Mouse (Mus musculus) stomach, adult 2 months (tissue): ENCODE measurements around the gene Pgp. TPM values are rescaled to one million over a fixed set of nuclear protein-coding genes. Genes with fewer than 3 reads are reported as not detected.

ENCODE experiments used
- polyA plus RNA-seq: library from polyadenylated mRNA; depleted of rRNA; stranded (reverse); fragments of >200 nt; gene quantifications from 2 replicates; pipeline ENCODE4 v1.2.3, GENCODE M21; 2012; rRNA removed

Pgp gene
- polyA plus RNA-seq: 31.9 and 71.4 TPM in 2 replicates

DNA sequence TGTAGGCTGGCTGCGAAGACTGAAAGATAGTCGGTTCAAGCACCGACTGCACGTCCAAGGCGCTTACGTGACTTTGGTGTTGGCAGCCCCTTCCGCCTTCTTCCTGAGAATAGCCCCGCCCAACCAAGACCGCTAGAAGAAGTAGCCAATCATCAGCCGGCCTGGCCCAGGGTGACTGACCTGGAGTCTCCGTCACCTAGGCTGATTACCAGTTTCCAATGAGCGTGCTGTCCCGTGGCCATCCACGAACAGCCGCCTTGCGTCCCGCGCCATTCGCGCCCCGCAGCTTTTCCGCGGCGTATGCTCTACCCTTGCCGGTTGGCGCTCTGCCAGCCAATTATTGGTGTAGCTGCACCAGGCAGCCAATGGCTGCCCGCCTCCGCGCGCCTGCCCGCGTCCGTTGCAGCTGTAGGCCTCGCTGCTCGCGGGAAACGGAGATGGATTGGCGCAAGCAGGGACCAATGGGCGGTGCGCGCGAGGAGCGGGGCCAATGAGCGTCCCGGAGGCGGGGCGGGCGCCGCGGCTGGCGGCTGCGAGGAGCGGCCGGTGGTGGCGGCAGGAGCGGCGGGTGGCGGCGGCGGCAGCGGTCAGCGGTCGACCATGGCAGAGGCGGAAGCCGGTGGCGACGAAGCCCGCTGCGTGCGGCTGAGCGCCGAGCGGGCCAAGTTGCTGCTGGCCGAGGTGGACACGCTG lies at the start of gene Pgp, which contains the start of gene E4f1:
Gene Pgp, plus strand, starts transcription at position 483 of the 693 bp plus-strand sequence.
Gene E4f1, minus strand, starts transcription at position 404 of the 693 bp plus-strand sequence.

DNA sequence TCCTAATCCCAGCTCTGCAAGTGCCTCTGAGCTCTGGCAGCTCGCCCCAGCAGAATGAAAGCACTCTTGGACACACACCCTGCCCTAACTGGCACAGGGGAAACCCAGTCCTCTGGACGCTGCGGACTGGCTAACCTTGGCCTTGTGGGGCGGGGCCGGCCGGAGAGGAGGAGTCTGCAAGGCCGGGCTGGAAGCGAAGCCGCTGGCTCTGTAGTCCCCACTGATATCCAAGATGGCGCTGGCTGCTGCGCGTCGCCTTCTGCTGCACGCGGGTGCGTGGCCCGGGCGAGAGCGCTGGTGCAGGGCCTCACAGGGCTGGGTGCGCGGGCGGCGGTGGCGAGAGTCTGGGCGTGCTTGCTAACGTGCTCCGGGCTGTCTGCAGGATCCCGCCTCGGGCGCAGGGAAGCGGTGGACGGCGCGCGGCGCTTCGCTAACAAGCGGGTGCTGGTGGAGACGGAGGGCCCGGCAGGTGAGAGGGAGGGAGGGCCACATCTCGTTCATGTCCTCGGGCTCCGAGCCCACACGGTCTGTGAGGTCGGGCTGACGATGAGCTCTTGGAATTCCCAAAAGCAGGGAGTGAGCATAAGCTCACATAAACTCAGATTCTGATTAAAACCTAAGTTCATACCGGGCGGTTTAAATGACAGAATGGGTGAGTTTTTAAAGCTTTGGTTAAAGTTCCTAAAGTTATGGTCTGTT lies 43.6 kb upstream of the Pgp start, which contains the start of gene Eci1:
Gene Eci1, plus strand, starts transcription at position 171 of the 699 bp plus-strand sequence.

DNA sequence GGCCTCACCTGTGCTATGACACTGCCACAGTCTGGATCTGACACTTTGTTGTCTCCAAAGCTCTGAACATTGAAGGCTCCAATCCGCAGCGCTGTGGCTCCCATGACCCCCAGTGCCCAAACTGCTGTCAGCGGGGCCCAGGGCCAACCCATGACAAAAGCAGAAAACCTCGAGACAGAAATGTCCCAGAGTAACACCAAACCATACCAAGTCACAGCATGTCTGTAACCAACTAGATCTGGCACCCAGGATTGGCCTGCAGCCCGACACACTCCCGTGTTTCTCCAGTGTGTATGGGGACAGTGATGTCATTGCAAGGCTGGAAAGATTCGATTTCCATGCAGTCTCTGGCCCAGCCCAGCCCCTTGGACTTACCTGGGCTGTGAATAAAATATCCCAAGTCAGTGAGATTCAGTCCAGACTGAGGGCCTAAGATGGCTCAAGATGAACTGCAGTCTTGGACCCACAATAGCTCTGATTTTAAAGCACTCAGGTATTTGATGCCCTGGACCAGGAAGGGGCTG lies 27.5 kb upstream of the Pgp start, which contains the start of gene Dnase1l2:
Gene Dnase1l2, minus strand, starts transcription at position 474 of the 524 bp plus-strand sequence.

DNA sequence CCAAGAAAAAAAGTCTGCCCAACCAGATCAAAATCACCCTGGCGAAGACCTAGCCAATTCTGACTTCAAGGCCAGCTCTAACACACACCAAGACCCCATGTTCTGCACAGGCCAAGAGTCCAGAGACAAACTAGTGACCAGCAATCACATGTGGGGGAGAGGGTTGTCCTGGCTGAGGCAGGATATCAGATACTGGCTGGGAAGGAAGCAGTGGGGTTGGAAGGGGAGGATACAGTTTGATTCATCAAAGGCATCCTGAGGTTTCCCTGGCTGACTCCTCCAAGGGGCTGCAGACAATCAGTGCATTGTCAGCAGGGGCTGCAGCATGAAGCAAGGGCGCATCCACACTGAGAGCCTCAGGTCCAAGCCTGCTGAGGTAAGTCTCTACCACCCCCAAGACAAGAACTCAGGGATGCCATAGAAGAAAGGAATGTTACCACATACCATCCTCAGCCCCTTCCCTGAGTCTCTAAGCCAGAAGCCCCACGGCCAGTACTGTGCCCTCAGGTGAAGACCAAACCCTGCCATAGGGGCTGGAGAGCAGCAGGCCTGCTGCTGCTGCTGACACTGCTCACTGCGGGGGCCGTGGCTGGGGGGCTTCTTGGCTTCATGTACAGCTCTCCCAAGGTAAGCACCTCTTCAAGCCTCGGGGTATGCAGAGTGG lies 3.6 kb downstream of the Pgp start, which contains the start of gene Bricd5:
Gene Bricd5, plus strand, starts transcription at position 273 of the 664 bp plus-strand sequence.

DNA sequence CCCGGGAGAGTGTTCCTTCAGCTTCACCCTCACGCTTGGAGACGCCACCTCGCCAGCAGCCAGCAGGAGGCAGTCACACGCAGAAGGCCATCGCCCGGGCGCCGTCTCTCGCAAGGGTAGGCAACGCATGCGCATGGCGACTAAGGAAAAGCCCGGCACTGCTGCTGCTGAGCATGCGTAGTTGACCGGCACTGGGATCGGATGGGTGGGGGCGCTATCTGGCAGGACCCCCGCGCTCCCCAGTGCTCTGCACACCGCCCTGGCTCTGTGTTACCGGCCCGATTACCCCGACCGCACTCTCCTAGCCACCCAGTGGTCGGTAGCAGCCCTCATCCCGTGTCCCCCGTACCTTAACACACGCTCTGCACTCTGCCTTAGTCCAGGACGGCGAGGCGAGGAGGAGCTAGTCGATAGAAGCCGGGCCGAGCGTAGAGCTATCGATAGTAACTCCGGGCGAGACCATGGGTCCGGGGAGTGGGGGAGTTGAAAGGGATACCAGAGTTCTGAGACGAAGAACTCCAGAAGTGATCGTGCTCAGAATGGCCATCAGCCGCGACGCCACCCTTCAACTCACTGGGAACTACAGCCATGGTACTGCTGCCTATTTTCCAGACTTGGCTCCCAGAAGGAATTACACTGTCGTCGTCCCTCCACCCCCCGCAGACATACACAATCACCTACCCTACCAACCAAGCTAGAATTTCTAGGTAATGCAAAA lies 8.6 kb downstream of the Pgp start, which contains the start of gene Mlst8:
Gene Mlst8, minus strand, starts transcription at position 416 of the 718 bp plus-strand sequence.

DNA sequence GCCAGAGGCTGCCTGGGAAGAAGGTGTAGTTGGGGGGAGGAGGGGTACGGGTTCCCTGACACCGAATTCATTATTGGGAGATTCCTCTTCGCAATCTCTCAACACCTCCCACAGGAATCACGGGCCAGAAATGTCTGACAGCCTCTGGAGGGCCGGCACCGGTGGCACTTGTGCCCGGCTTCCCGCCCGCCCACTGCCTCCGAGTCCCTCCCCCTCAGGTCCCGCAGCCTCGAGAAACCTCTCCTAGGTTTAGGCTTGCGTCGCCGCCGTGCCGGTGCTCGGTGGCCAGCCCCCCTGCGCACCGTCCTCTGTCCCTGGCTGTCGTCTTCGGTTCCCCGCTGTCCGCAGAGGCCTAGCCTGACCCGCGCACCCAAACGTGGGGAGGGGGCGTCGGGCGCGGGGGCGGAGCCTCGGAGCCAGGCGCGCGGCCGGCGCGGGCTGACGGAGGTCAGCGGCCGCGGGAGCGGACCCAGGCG lies 18.0 kb downstream of the Pgp start, which contains the start of gene Caskin1:
Gene Caskin1, plus strand, starts transcription at position 416 of the 476 bp plus-strand sequence.

Other genes starting within 250 kb of the Pgp start
- gene Tedc2, start 249.5 kb upstream of the Pgp start, polyA plus RNA-seq: 2.8 and 4.9 TPM in 2 replicates
- 2.5 and 3.2 TPM in 2 replicates for gene Ccnf, start 218.9 kb upstream of the Pgp start, polyA plus RNA-seq
- gene Abca17, start 119.3 kb upstream of the Pgp start, polyA plus RNA-seq: not detected in 2 replicates
- 21.6 and 28.9 TPM in 2 replicates for gene Abca3, start 118.4 kb upstream of the Pgp start, polyA plus RNA-seq
- 34.7 and 57.6 TPM in 2 replicates for gene Rnps1, start 55.8 kb upstream of the Pgp start, polyA plus RNA-seq
- gene Eci1, start 43.8 kb upstream of the Pgp start, polyA plus RNA-seq: 36.9 and 55.2 TPM in 2 replicates
- 14.8 and 19.5 TPM in 2 replicates for gene Dnase1l2, start 27.3 kb upstream of the Pgp start, polyA plus RNA-seq
- 36.0 and 36.4 TPM in 2 replicates for gene E4f1, start 79 bp upstream of the Pgp start, polyA plus RNA-seq
- 0.89 and 2.0 TPM in 2 replicates for gene Bricd5, start 3.5 kb downstream of the Pgp start, polyA plus RNA-seq
- 17.7 and 18.0 TPM in 2 replicates for gene Mlst8, start 8.7 kb downstream of the Pgp start, polyA plus RNA-seq
- gene Caskin1, start 18.2 kb downstream of the Pgp start, polyA plus RNA-seq: 0.31 and 0.43 TPM in 2 replicates
- 69.9 and 81.7 TPM in 2 replicates for gene Traf7, start 57.5 kb downstream of the Pgp start, polyA plus RNA-seq
- gene Rab26, start 63.8 kb downstream of the Pgp start, polyA plus RNA-seq: 0.52 and 0.64 TPM in 2 replicates
- 28.7 and 31.6 TPM in 2 replicates for gene Pkd1, start 79.4 kb downstream of the Pgp start, polyA plus RNA-seq
- gene Tsc2, start 162.2 kb downstream of the Pgp start, polyA plus RNA-seq: 76.4 and 92.7 TPM in 2 replicates
- gene Nthl1, start 162.3 kb downstream of the Pgp start, polyA plus RNA-seq: 4.2 and 7.1 TPM in 2 replicates
- 79.0 and 91.9 TPM in 2 replicates for gene Slc9a3r2, start 179.9 kb downstream of the Pgp start, polyA plus RNA-seq
- gene Npw, start 188.1 kb downstream of the Pgp start, polyA plus RNA-seq: 82.5 and 162 TPM in 2 replicates
- gene Zfp598, start 199.3 kb downstream of the Pgp start, polyA plus RNA-seq: 38.5 and 39.1 TPM in 2 replicates
- gene Syngr3, start 219.6 kb downstream of the Pgp start, polyA plus RNA-seq: 1.4 and 1.7 TPM in 2 replicates
- gene Gfer, start 225.8 kb downstream of the Pgp start, polyA plus RNA-seq: 7.2 and 30.2 TPM in 2 replicates
- gene Noxo1, start 225.8 kb downstream of the Pgp start, polyA plus RNA-seq: 11.3 and 12.3 TPM in 2 replicates
- 25.5 and 30.0 TPM in 2 replicates for gene Tbl3, start 237.3 kb downstream of the Pgp start, polyA plus RNA-seq
- gene Rnf151, start 247.7 kb downstream of the Pgp start, polyA plus RNA-seq: 0.13 and 0.33 TPM in 2 replicates
- gene Rps2, start 247.7 kb downstream of the Pgp start, polyA plus RNA-seq: 1,596 and 3,241 TPM in 2 replicates